Mouse (Mus musculus) spleen, adult 2 months (tissue): Measurements from ENCODE around the gene Gm597.

Experiments used
- CTCF ChIP-seq: fragments of 200-500 bp; IDR thresholded peaks from 2 replicates; pipeline ENCODE4 v1.5.1; 2011; ENCODE audit warnings: mild to moderate bottlenecking, inconsistent platforms; ENCODE audit not compliant: insufficient read depth, insufficient read length, insufficient replicate concordance; ENCODE audit errors: extremely low read depth
- POLR2A ChIP-seq: fragments of 200-500 bp; IDR thresholded peaks from 2 replicates; pipeline ENCODE4 v1.6.1; 2011; ENCODE audit warnings: low read depth, low read length, inconsistent platforms

DNA sequence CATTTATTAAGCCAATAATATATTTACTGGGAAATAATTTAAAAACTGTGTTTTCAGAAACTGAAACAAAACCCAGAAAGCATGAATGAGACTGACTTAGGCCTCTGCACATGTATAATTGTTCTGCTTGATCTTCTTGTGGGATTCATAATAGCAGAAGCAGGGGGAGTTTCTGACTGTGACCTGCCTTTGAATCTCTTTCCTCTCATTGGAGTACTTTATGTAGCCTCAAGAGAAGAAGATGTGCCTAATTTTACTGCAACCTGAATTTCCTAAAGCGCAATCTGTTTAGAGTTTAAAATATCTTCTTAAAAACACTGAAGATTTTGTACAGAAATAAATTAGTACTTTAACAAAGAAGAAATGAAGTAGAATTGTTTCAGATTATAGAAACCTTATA, 27.6 kb upstream of the Gm597 start:
- TF ChIP-seq CTCF (no peak), POLR2A (no peak)
